Mouse (Mus musculus) MEL (cell line): ENCODE measurements around the gene Nlgn1. TPM values are rescaled to one million over a fixed set of nuclear protein-coding genes. Genes with fewer than 3 reads are reported as not detected.

Experiments
- DNase-seq: peaks from one replicate; pipeline ENCODE4 v3.0.0; 2011; ENCODE audit warnings: low read depth, low spot score
- H3K27ac ChIP-seq: 2 replicates; pipeline ENCODE4 v1.5.1; 2012; ENCODE audit warnings: low read depth, mild to moderate bottlenecking, control low read depth, low read length, moderate library complexity; ENCODE audit not compliant: control insufficient read depth
- H3K27me3 ChIP-seq, 2 experiments: fragments of 150-350 bp in 1 of 2; sonication (generic) in 1 of 2; 2 replicates each; pipeline ENCODE4 v1.6.1; 2012; ENCODE audit warnings: low read length in 2 of 2, mild to moderate bottlenecking in 2 of 2, improper control_type of control experiment in 1 of 2, moderate library complexity in 1 of 2; ENCODE audit not compliant: insufficient read depth in 2 of 2, control insufficient read depth in 1 of 2
- H3K36me3 ChIP-seq, 2 experiments: 2 replicates each; pipeline ENCODE4 v1.6.1; 2012 to 2014; ENCODE audit warnings: low read length in 2 of 2, improper control_type of control experiment in 1 of 2, inconsistent platforms in 1 of 2, mild to moderate bottlenecking in 1 of 2; ENCODE audit not compliant: insufficient read depth in 2 of 2, control insufficient read depth in 1 of 2
- H3K4me1 ChIP-seq, 2 experiments: fragments of 150-350 bp in 1 of 2; sonication (generic) in 1 of 2; 2 replicates each; pipeline ENCODE4 v1.6.1; 2012; ENCODE audit warnings: low read length in 2 of 2, improper control_type of control experiment in 1 of 2, mild to moderate bottlenecking in 1 of 2; ENCODE audit not compliant: insufficient read depth in 2 of 2, control insufficient read depth in 1 of 2
- H3K4me3 ChIP-seq, 2 experiments: fragments of 150-350 bp in 1 of 2; sonication (generic) in 1 of 2; 2 replicates each; pipeline ENCODE4 v1.5.1; 2012; ENCODE audit warnings: low read depth in 2 of 2, low read length in 2 of 2, mild to moderate bottlenecking in 2 of 2, moderate library complexity in 2 of 2, control low read depth in 1 of 2, improper control_type of control experiment in 1 of 2; ENCODE audit not compliant: control insufficient read depth in 1 of 2, insufficient read depth in 1 of 2
- H3K79me2 ChIP-seq: 2 replicates; pipeline ENCODE4 v1.6.1; 2012; ENCODE audit warnings: mild to moderate bottlenecking, low read length, moderate library complexity; ENCODE audit not compliant: control insufficient read depth, poor library complexity, insufficient read depth
- H3K9ac ChIP-seq: 2 replicates; pipeline ENCODE4 v1.6.1; 2012; ENCODE audit warnings: low read depth, mild to moderate bottlenecking, control low read depth, low read length, moderate library complexity; ENCODE audit not compliant: control insufficient read depth, poor library complexity, severe bottlenecking
- H3K9me3 ChIP-seq: fragments of 150-350 bp; sonication (generic); replicated peaks from 2 replicates; pipeline ENCODE4 v1.6.1; 2012; ENCODE audit warnings: mild to moderate bottlenecking, low read length, improper control_type of control experiment, moderate library complexity; ENCODE audit not compliant: insufficient read depth
- CHD1 ChIP-seq: IDR thresholded peaks from 2 replicates; pipeline ENCODE4 v1.6.1; 2012; ENCODE audit warnings: low read depth, mild to moderate bottlenecking, inconsistent platforms, low read length, improper control_type of control experiment
- CHD2 ChIP-seq: IDR thresholded peaks from 2 replicates; pipeline ENCODE4 v1.6.1; 2011; ENCODE audit warnings: low read length, improper control_type of control experiment
- E2F4 ChIP-seq: IDR thresholded peaks from 2 replicates; pipeline ENCODE4 v1.6.1; 2011; ENCODE audit warnings: low read depth, low read length, improper control_type of control experiment, borderline replicate concordance
- ELF1 ChIP-seq: IDR thresholded peaks from 2 replicates; pipeline ENCODE4 v1.6.1; 2014; ENCODE audit warnings: low read depth, mild to moderate bottlenecking, inconsistent platforms, low read length, improper control_type of control experiment, moderate library complexity
- ETS1 ChIP-seq: IDR thresholded peaks from 2 replicates; pipeline ENCODE4 v1.6.1; 2012; ENCODE audit warnings: low read depth, mild to moderate bottlenecking, inconsistent platforms, low read length, improper control_type of control experiment, moderate library complexity
- HCFC1 ChIP-seq: IDR thresholded peaks from 2 replicates; pipeline ENCODE4 v1.6.1; 2012; ENCODE audit warnings: low read depth, mild to moderate bottlenecking, inconsistent platforms, low read length, improper control_type of control experiment, moderate library complexity
- JUND ChIP-seq: IDR thresholded peaks from 2 replicates; pipeline ENCODE4 v1.6.1; 2011; ENCODE audit warnings: low read depth, mild to moderate bottlenecking, improper control_type of control experiment, low read length
- MAFK ChIP-seq: IDR thresholded peaks from 2 replicates; pipeline ENCODE4 v1.6.1; 2011; ENCODE audit warnings: low read depth, mild to moderate bottlenecking, low read length, improper control_type of control experiment, borderline replicate concordance
- MAX ChIP-seq: IDR thresholded peaks from 2 replicates; pipeline ENCODE4 v1.6.1; 2011; ENCODE audit warnings: low read length, improper control_type of control experiment
- MAZ ChIP-seq: IDR thresholded peaks from 2 replicates; pipeline ENCODE4 v1.6.1; 2012; ENCODE audit warnings: low read depth, mild to moderate bottlenecking, inconsistent platforms, low read length, improper control_type of control experiment
- NRF1 ChIP-seq: IDR thresholded peaks from 2 replicates; pipeline ENCODE4 v1.6.1; 2014; ENCODE audit warnings: low read depth, mild to moderate bottlenecking, inconsistent platforms, low read length, improper control_type of control experiment, moderate library complexity; ENCODE audit not compliant: poor library complexity, insufficient read depth, severe bottlenecking
- RAD21 ChIP-seq: IDR thresholded peaks from 2 replicates; pipeline ENCODE4 v1.6.1; 2011; ENCODE audit warnings: mild to moderate bottlenecking, low read depth, low read length, improper control_type of control experiment
- SMC3 ChIP-seq: IDR thresholded peaks from 2 replicates; pipeline ENCODE4 v1.6.1; 2011; ENCODE audit warnings: low read depth, low read length, improper control_type of control experiment
- TAL1 ChIP-seq: IDR thresholded peaks from 2 replicates; pipeline ENCODE4 v1.6.1; 2012; ENCODE audit warnings: mild to moderate bottlenecking, inconsistent platforms, low read length, moderate library complexity, mixed read lengths
- TBP ChIP-seq: IDR thresholded peaks from 2 replicates; pipeline ENCODE4 v1.8.0; 2011; ENCODE audit warnings: low read depth, low read length, improper control_type of control experiment
- UBTF ChIP-seq: IDR thresholded peaks from 2 replicates; pipeline ENCODE4 v1.6.1; 2012; ENCODE audit warnings: low read depth, mild to moderate bottlenecking, inconsistent platforms, low read length, improper control_type of control experiment, moderate library complexity, borderline replicate concordance; ENCODE audit not compliant: insufficient read depth
- USF2 ChIP-seq, 2 experiments: IDR thresholded peaks; 2 replicates each; pipeline ENCODE4 v1.6.1; 2011 to 2012; ENCODE audit warnings: improper control_type of control experiment in 2 of 2, low read length in 2 of 2, borderline replicate concordance in 1 of 2, inconsistent platforms in 1 of 2, low read depth in 1 of 2, mild to moderate bottlenecking in 1 of 2; ENCODE audit not compliant: insufficient read depth in 1 of 2
- ZKSCAN1 ChIP-seq: IDR thresholded peaks from 2 replicates; pipeline ENCODE4 v1.6.1; 2012; ENCODE audit warnings: low read depth, mild to moderate bottlenecking, inconsistent platforms, low read length, improper control_type of control experiment, moderate library complexity
- polyA plus RNA-seq, 2 experiments: library from polyadenylated mRNA; stranded (reverse) in 1 of 2; unstranded in 1 of 2; fragments of >175 nt in 1 of 2; fragments of >200 nt in 1 of 2; gene quantifications; 2 replicates each; pipeline versions ENCODE4 v1.2.1 to v1.2.4; 2012; ENCODE audit warnings: low replicate concordance in 2 of 2, low read depth in 1 of 2; ENCODE audit not compliant: insufficient read length in 2 of 2, insufficient read depth in 1 of 2, missing spikeins in 1 of 2
- total RNA-seq: library from RNA; depleted of rRNA; stranded (reverse); fragments of 300-350 nt; gene quantifications from 2 replicates; pipeline ENCODE4 v1.2.3, GENCODE M21; 2012

Gene Nlgn1
- total and polyA plus RNA-seq, 3 experiments: not detected

- no peaks in the 10 kb centered on the region for H3K27me3 ChIP-seq
- H3K79me2 ChIP-seq: no peaks in the 10 kb centered on the region
- no peak for DNase-seq
- no peaks in the 10 kb centered on the region for H3K36me3 ChIP-seq
- no peaks in the 10 kb centered on the region for H3K9me3 ChIP-seq
- H3K4me1 ChIP-seq: no peaks in the 10 kb centered on the region
- H3K9ac ChIP-seq: no peak overlapping the region
- H3K4me3 ChIP-seq: no peak overlapping the region
- TF ChIP-seq ELF1: no peak
- TF ChIP-seq MAX: no peak
- no peak for TF ChIP-seq CHD2
- TF ChIP-seq E2F4: no peak
- no peak for TF ChIP-seq NRF1
- TF ChIP-seq ETS1: no peak
- no peak for TF ChIP-seq TBP
- H3K27ac ChIP-seq: no peak overlapping the region
Measured at GRCm38 (mm10) chr3:25447181-25447580, 885.1 kb downstream of the Nlgn1 start.

- no peaks in the 10 kb centered on the region for H3K4me1 ChIP-seq
- H3K36me3 ChIP-seq: no peaks in the 10 kb centered on the region
- H3K79me2 ChIP-seq: no peaks in the 10 kb centered on the region
- H3K4me3 ChIP-seq: no peak overlapping the region
- H3K9me3 ChIP-seq: no peaks in the 10 kb centered on the region
- DNase-seq: no peak
- no peak overlapping the region for H3K9ac ChIP-seq
- TF ChIP-seq HCFC1 (no peak), MAZ (no peak), RAD21 (no peak), ZKSCAN1 (no peak), JUND (no peak), USF2 (IDR thresholded peaks at IDR 0.05; ENCODE audit: borderline replicate concordance in 1 of 2, insufficient read depth in 1 of 2, low read depth in 1 of 2, low read length in 2 of 2) (no peak), UBTF (no peak), ETS1 (no peak), MAFK (no peak), TAL1 (no peak), CHD1 (no peak), SMC3 (no peak)
- H3K27me3 ChIP-seq: no peaks in the 10 kb centered on the region
- H3K27ac ChIP-seq: no peak overlapping the region
Measured at GRCm38 (mm10) chr3:25443657-25444056, 888.6 kb downstream of the Nlgn1 start.
